Mouse (Mus musculus) thymus, adult 18-20 months (tissue): ENCODE measurements around the gene Dip2c.

Experiments
- DNase-seq, 2 experiments: peaks; one replicate each; pipeline ENCODE4 v3.0.0; 2022; ENCODE audit warnings: mixed read lengths in 2 of 2

Gene Dip2c

GRCm38 (mm10) chr13:9333187-9333586 lies 56.9 kb downstream of the Dip2c start:
- DNase-seq, result no peak

DNA sequence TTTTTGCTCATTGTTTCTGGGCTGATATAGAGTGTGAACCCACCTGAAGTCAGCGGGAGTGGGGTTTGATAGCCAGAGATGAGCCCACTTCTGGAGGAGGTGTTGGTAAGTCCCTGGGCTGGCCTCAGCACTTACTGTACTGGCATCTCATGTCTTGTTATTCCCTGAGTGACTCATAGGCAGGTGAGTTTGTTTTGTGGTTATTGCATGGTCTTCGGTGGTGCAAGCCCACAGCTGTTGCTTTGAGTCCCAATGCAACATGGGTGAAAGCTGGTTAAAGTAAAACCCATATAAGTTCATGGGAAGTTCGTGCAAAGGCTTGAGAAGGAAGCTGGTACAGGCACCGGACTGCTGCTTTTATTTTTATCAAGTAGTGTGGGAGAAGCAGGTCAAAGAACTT lies 64.0 kb downstream of the Dip2c start:
- DNase-seq, result no peak

DNA sequence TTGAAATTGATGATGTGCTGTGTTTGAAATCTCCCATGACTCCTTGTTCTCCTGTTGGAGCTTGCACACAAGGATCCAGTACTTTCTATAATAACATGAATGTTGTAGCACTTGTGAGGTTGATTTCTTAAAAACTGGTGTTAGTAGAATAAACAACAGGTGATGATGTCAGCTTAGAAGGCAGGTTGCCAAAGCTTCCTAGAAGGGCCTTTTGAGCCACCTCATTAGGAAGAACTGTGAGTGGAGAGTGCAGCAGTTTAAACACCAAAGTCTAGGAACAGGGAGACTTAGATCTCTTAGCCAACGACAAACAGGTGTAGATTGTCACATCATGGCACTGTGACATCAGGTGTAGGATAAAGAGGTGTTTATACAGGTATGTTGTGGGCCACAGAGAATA lies 66.4 kb downstream of the Dip2c start:
- no peak for DNase-seq

GRCm38 (mm10) chr13:9347448-9347847 lies 71.1 kb downstream of the Dip2c start:
- DNase-seq, result no peak

- no peak for DNase-seq
These were observed 74.3 kb downstream of the Dip2c start for GRCm38 (mm10) chr13:9350670-9351069.

DNA sequence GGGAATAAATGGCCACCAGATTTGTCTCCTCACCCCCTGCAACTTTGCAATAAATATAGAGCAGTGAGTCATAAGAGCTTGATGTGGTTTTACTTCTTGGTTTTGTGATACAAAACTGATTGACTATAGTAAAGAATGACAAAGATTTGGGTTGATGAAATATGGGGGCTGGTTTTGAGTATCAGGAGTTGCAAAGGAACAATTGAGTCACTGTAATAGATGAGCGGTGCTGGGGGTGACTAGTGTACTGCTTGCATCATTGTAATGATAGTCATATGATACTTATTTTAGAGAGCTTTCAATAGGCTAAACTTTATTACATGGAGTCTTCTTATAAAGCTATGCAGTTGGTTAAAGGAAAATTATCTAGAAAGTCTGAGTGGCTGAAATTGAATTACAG lies 77.6 kb downstream of the Dip2c start:
- DNase-seq, result no peak

DNA sequence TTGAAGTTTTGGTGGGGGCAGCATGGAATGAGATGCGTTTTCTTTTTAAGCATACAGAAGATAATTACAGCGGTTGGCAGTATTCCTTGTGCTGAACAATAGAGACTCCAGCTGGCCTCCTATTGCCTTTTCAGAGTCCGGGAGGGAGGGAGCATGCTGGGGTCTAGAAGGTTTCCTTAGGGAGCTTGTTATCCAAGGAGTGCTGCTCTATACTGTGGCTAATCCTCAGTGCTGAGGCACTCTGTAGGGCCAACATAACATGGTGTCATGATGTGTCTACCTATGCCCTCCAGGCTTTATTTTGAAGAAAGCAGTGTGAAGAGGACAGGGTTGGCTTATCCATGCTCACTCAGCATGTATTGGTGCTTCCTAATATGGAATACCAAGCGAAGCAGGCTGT lies 79.0 kb downstream of the Dip2c start:
- no peak for DNase-seq

DNA sequence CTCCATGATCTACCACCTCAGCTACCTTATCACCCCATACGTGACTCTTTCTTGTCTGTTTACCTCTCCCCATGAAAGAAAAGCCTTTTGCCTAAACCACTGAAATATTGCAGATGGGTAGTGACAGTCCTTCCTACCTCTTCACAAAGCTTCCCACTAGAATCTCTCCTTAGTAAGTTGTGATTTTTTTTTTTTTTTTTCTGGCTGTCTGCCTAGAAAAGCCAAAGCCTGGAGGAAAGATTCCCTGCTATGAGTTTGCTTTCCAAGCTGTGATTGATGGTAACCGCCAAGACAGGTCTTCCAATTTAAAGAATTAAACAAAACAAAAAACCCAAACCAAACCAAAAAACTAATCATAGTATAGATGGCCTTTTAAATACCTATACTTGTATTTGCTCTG lies 85.1 kb downstream of the Dip2c start:
- DNase-seq, result no peak

DNA sequence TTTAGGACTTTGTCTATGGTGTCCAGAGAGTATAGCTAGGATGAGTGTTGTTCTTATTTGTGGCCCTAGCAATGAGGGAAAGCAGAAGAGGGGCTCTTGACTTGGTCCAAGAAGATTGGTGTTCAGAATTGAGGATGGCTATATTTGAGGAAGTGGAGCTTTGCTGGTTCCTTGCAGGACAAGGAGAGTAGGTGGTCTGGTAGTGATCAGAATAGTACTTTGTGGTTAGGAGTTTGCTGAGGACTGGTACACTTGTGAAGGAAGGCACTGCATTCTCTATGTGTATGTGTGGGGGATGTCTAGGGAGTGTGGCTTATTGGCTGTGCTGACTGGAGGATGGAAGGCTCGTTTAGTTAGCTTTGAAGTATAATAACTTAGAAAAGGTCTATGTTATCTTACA lies 95.1 kb downstream of the Dip2c start:
- DNase-seq, result no peak

DNA sequence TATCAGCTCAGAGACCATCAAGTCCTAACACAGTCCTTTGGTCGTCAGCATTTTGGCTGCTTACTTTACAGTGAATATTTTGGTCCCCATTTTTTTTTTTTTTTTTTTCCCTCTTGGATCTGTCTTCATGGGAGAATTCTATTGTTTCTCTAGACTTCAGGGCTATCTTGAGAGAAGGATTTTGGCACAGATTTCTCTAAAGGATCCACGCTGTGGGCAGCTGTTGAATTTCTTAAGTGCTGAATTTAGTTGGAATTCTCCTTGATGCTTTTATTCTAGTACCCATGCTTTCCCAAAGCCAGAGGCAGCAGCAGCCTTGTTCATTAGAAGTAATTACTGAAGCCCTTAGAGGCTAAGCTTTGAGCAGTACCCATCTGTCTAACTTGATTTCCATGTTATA lies 100.8 kb downstream of the Dip2c start:
- DNase-seq, result no peak

DNA sequence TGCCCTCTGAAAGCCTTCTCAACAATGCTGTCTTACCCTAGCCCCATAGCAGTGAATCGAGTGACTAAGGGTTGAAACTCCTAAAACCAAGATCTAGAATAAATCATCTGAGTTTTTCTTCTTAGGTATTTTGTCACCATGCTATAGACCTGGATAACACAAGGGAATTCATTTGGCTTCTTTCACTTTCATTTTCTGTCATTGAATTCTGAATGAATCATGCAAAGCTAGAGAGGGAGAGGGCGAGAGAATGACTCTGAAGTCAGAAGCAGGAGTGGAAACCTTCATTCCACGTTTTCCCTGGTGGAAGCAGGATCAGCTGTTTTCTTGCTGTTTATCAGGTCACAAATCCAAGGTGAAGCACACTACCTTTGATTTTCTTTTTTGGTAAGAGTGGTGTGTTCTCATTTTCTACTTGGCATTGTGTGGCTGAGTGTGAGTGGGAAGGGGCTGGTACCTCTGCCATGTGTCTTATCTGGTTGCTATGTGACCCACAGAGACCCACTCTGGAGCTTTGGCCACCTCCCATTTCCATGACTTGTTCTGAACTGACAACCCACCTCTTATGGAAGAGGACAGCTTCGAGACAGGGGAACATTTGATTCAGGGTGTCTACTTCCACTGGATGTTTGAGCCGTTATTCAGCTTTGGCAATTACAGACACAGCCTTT lies 104.5 kb downstream of the Dip2c start:
- DNase-seq, result no peak

GRCm38 (mm10) chr13:9388017-9388416 lies 111.7 kb downstream of the Dip2c start:
- no peak for DNase-seq

GRCm38 (mm10) chr13:9389334-9389733 lies 113.0 kb downstream of the Dip2c start:
- DNase-seq, result no peak

DNA sequence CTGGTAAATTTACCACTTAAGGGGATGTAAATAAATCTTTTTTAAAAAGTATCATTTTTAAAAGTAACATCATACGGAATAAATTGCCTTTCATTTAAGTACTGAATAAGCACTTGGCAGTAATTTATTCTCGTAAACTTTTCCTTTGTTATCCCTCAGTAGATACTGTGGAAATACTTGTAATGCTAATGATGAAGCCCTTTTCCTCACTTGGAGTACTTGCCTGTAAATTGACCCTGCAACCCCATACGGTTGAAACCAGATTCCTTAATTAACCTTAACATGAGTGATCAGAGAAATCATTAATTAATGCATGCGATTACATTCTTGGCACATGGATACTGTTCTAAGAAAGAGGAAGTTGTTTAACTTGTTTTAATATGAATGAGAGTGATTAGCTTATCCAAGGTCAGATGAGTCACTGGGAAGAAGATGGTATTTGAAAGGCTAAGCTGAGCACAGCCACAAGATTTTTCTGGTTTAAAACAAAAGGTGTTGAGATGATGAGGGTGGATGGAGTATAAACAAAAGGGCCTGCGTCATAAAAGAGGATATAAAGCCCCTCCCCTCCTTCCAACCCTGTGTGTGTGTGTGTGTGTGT lies 114.0 kb downstream of the Dip2c start:
- no peak for DNase-seq

DNA sequence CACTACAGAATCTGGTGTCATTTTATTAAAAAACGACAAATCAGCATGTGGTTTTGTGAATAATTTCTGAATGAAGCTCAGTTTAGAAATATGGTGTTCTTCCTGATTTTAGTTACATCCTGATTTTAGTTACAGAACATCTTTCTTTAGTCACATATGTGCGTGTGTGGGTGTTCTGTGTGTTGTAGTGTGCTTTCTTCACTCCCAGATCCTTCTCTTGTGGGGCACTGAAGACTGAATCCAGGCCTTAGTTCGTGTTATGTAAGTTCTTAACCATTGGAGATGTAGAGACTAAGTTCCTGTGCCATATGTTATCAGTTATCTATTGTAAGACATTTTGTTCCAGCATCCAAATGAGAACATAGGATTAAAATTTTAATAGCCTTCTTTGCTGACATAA lies 117.1 kb downstream of the Dip2c start:
- DNase-seq, result no peak

DNA sequence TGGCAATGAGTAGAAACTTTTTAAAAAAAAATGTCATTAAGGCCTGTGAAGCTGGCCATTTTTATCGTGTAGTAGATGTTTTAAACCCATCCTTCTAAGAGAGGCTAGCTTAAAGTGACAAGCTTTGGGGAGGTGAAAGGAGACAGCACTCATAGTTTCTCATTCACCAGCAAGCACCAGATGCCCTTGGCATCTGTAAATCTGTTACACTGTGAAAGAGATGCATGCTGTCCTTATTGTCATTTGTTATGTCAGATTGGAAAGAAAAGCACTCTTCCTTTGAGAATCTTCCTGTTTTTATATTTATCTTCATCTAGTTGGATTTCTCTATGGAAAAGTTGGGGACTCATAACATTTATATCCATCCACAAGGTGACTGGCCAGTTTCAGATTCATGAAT lies 119.0 kb downstream of the Dip2c start:
- no peak for DNase-seq

DNA sequence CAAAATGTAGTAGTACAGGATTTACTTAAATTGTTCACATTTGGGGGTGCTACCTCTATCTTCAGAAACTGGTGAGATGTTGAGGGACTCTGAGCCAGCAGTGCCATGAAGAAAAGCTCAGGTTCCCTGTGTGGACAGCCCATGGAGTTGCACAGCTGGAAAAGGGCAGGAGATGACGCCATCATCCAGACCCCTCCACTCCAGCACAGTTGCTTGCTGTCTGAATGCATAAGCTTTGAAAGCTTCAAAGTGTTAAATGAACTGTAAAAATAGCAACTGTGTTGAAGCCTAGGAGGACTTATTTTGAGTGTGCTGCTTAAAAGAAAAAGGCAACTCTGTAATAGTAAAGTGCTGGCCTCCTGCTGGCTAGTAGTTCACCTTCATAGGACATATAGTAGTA lies 122.5 kb downstream of the Dip2c start:
- no peak for DNase-seq

DNA sequence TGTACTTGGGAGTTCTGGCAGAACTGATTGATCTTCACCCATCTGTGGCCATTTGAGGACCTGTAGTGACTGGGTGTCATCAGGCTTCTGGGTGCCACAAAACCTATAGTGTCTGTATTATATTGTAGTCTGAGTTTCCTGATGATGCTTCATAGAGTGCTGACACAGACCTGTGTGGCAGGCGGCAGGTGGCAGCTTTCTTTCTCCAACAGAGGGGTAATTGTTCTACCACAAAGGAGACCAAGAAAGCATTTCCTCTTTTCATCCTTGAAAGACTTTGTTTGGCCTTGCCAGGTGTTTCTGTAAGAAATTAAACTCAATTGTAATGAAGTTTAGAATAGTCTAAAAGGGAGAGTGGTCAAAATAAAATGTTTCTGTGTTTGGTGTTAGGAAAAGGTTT lies 129.1 kb downstream of the Dip2c start:
- no peak for DNase-seq

GRCm38 (mm10) chr13:9408983-9409382 lies 132.7 kb downstream of the Dip2c start:
- DNase-seq, result no peak

DNA sequence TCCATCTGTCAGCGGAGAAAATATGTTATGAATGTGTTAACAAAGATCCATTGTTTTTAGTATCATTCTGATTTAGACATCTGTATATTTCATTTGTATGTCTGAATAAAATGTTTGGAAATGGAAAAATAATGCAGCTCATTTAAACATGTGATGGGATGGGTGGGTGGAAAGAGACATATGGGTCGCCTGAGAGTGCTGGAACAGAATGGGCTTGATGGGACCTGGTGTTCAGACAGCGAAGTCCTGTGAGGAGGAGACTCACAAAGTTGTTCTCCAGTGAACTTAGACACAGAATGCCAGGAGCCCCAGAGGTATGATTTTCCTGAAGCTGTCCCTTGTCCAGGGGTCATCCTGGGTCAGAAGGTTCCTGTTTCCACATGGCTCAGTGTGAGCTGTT lies 142.1 kb downstream of the Dip2c start:
- no peak for DNase-seq

DNA sequence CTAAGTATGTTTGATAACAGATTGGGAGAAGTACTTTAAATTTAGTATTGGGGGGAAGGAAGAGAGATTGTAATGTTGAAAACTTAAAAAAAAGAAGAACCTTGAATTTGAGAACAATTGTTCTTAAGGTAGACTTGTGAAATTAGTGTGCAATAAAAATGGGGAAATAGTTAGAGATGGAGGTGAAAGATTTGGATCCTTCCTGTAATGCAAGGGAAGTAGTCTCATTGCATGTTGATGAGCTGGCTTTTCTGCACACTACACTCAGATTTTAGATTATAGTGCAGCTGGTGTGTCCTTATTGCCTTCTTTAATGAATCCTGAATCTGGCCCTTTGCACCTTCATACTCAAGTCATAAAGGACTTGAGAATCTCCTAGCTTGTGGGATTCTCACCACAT lies 142.9 kb downstream of the Dip2c start:
- no peak for DNase-seq

GRCm38 (mm10) chr13:9421949-9422348 lies 145.6 kb downstream of the Dip2c start:
- no peak for DNase-seq

- no peak for DNase-seq
These were observed 146.5 kb downstream of the Dip2c start for GRCm38 (mm10) chr13:9422876-9423275.

DNA sequence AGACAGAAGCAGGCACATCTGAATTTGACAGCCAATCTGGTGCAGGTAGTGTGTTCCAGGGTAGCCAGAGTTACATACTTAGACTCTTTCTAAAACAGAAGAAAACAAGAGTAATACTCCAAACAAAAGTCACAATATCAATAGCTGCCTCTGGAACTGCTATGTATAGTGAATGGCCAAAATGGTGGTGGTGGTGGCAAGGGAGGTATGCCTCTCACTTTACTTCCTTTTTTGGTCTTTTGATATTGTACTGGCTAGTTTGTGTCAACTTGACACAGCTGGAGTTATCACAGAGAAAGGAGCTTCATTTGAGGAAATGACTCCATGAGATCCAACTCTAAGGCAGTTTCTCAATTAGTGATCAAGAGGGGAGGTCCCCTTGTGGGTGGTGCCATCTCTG lies 148.1 kb downstream of the Dip2c start:
- no peak for DNase-seq

GRCm38 (mm10) chr13:9426267-9426666 lies 149.9 kb downstream of the Dip2c start:
- DNase-seq, result no peak
